Mouse (Mus musculus) brain, embryonic 14.5 days (tissue): ENCODE measurements around the gene Slc11a1.

ENCODE experiments used
- CTCF ChIP-seq: fragments of 200-500 bp; IDR thresholded peaks from 2 replicates; pipeline ENCODE4 v1.5.1; 2012; ENCODE audit warnings: inconsistent platforms, mild to moderate bottlenecking, moderate library complexity, borderline replicate concordance; ENCODE audit not compliant: insufficient read depth, insufficient read length; ENCODE audit errors: extremely low read depth
- POLR2A ChIP-seq: fragments of 200-500 bp; IDR thresholded peaks from 2 replicates; pipeline ENCODE4 v1.6.1; 2012; ENCODE audit warnings: mild to moderate bottlenecking, inconsistent platforms, borderline replicate concordance; ENCODE audit not compliant: poor library complexity, insufficient read depth, insufficient read length, severe bottlenecking; ENCODE audit errors: extremely low read depth

- no peak for TF ChIP-seq POLR2A
- TF ChIP-seq CTCF, result no peak
Observed at GRCm38 (mm10) chr1:74381588-74382021, 6.6 kb downstream of the Slc11a1 start.
